Mouse (Mus musculus): ENCODE data around the gene Sec61a1. TPM values are rescaled to one million over a fixed set of nuclear protein-coding genes. Genes with fewer than 3 reads are reported as not detected.

Gene Sec61a1
- total and polyA plus RNA-seq, 3 experiments: 139 to 276 (median 237) TPM

DNA sequence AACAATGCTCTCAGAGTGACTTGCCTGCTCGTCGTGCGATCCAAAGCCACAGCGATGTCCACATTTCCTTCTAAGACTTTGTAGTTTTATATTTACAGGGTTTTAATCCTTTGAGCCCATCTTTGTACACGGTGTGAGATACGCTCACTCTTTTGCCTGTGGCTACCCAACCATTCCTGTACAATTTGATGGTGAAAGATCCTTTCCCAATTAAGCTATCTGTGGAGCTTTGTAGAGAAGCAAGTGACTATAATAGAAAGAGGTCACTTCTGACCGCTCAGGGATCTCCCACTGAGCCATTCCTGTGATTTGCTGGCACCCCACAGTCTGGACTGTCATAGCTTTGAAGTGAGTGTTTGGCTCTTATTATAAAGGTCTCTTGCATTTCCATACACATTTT, 48.0 kb upstream of the Sec61a1 start:
- Histone ChIP-seq H3K4me2 (ENCODE audit: insufficient read depth, low read depth, poor library complexity, severe bottlenecking) (no peak overlapping the region), H3K27ac (ENCODE audit: insufficient read depth, low read depth) (no peak overlapping the region), H3K36me3 (replicated peaks in 1 of 2; ENCODE audit: control insufficient read depth in 1 of 2, insufficient read depth in 1 of 2, low read length in 1 of 2) (no peaks in the 10 kb centered on the region), H3K4me3 (replicated peaks in 1 of 3; ENCODE audit: low read depth in 2 of 3, low read length in 2 of 3, poor library complexity in 1 of 3) (no peak overlapping the region), H3K79me2 (replicated peaks; ENCODE audit: control insufficient read depth, extremely low read depth, insufficient read depth, poor library complexity, severe bottlenecking) (no peaks in the 10 kb centered on the region), H3K9me3 (replicated peaks; ENCODE audit: low read length) (no peaks in the 10 kb centered on the region), H3K27me3 (replicated peaks) (no peaks in the 10 kb centered on the region), H3K4me1 (ENCODE audit: control insufficient read depth in 1 of 2, insufficient read depth in 2 of 2) (peaks cover 0 to 2% of the 10 kb centered on the region in 2 experiments; a peak in 1 of 4 replicates), H3K9ac (ENCODE audit: insufficient read depth, low read depth) (no peak overlapping the region)
- DNase-seq (ENCODE audit: extremely low read depth): no peak
- TF ChIP-seq BHLHE40 (IDR thresholded peaks at IDR 0.05; ENCODE audit: low read depth, low read length): no peak
- no peak for TF ChIP-seq ELF1 (IDR thresholded peaks at IDR 0.05; ENCODE audit: low read depth, low read length)
- no peak for TF ChIP-seq UBTF (IDR thresholded peaks at IDR 0.05; ENCODE audit: low read depth, low read length)
- TF ChIP-seq MYC (IDR thresholded peaks at IDR 0.05; ENCODE audit: low read depth, low read length): no peak
- TF ChIP-seq ZKSCAN1 (IDR thresholded peaks at IDR 0.05; ENCODE audit: borderline replicate concordance, low read depth, low read length): no peak
- no peak for TF ChIP-seq MXI1 (IDR thresholded peaks at IDR 0.05; ENCODE audit: low read depth, low read length)
- TF ChIP-seq SIN3A (IDR thresholded peaks at IDR 0.05; ENCODE audit: low read length): no peak
- no peak for TF ChIP-seq MAFK (IDR thresholded peaks at IDR 0.05; ENCODE audit: insufficient replicate concordance, low read length)
- TF ChIP-seq IRF4 (IDR thresholded peaks at IDR 0.05; ENCODE audit: low read depth, low read length): no peak
- no peak for TF ChIP-seq HCFC1 (IDR thresholded peaks at IDR 0.05; ENCODE audit: low read depth, low read length)
- no peak for TF ChIP-seq MEF2A (IDR thresholded peaks at IDR 0.05; ENCODE audit: borderline replicate concordance, low read depth, low read length)
- no peak for TF ChIP-seq MAX (IDR thresholded peaks at IDR 0.05; ENCODE audit: low read length)
- no peak for TF ChIP-seq USF2 (conservative IDR thresholded peaks at IDR 0.05; ENCODE audit: low read depth, low read length)
- no peak for TF ChIP-seq ZNF384 (IDR thresholded peaks at IDR 0.05; ENCODE audit: low read depth, low read length)
- TF ChIP-seq MAZ (IDR thresholded peaks at IDR 0.05; ENCODE audit: low read depth, low read length): no peak
- TF ChIP-seq CHD2 (IDR thresholded peaks at IDR 0.05; ENCODE audit: low read length): no peak
- TF ChIP-seq TCF12 (IDR thresholded peaks at IDR 0.05; ENCODE audit: low read depth, low read length): no peak
- no peak for TF ChIP-seq NRF1 (IDR thresholded peaks at IDR 0.05; ENCODE audit: low read depth, low read length)
- no peak for TF ChIP-seq JUN (IDR thresholded peaks at IDR 0.05; ENCODE audit: insufficient read depth, low read depth, low read length)
- in situ Hi-C loops (cut with MboI; ENCODE audit: low pct_ligation_motif_present, low pct_unique_long_range_greater_than_20kb, low sequenced_read_pairs): no loop called here
- dilution Hi-C loops (cut with MboI; ENCODE audit: extremely low pct_ligation_motif_present, extremely low pct_unique_long_range_greater_than_20kb, low sequenced_read_pairs): no loop called here

DNA sequence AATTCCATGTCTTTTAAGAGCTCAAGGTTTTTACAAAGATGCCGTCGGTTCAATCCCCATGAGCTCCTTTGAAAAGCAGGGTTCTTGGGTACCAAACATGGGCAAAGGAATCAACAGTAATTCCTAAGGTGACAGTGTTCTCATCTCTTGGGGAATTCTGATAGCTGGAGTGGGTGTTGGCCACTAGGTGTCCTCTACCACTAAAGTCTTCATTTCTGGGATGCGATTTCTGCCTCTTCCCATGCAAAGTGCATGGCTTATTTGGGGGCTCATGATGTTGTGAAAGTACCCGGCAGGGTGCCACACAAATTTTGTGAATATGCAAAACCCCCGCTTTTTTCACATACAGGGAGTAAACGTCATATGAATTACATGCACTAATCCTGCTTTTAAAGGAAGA, 46.3 kb upstream of the Sec61a1 start:
- Histone ChIP-seq H3K27me3 (replicated peaks) (no peaks in the 10 kb centered on the region), H3K36me3 (replicated peaks in 1 of 2; ENCODE audit: control insufficient read depth in 1 of 2, insufficient read depth in 1 of 2, low read length in 1 of 2) (no peaks in the 10 kb centered on the region), H3K27ac (ENCODE audit: insufficient read depth, low read depth) (no peak overlapping the region), H3K79me2 (replicated peaks; ENCODE audit: control insufficient read depth, extremely low read depth, insufficient read depth, poor library complexity, severe bottlenecking) (no peaks in the 10 kb centered on the region), H3K9me3 (replicated peaks; ENCODE audit: low read length) (no peaks in the 10 kb centered on the region), H3K4me2 (ENCODE audit: insufficient read depth, low read depth, poor library complexity, severe bottlenecking) (no peak overlapping the region), H3K9ac (ENCODE audit: insufficient read depth, low read depth) (no peak overlapping the region), H3K4me3 (replicated peaks in 1 of 3; ENCODE audit: low read depth in 2 of 3, low read length in 2 of 3, poor library complexity in 1 of 3) (no peak overlapping the region), H3K4me1 (ENCODE audit: control insufficient read depth in 1 of 2, insufficient read depth in 2 of 2) (peaks cover 0 to 2% of the 10 kb centered on the region in 2 experiments; a peak in 1 of 4 replicates)
- dilution Hi-C loops (cut with MboI; ENCODE audit: extremely low pct_ligation_motif_present, extremely low pct_unique_long_range_greater_than_20kb, low sequenced_read_pairs) (no loop called here), in situ Hi-C loops (cut with MboI; ENCODE audit: low pct_ligation_motif_present, low pct_unique_long_range_greater_than_20kb, low sequenced_read_pairs) (no loop called here)
- DNase-seq (ENCODE audit: extremely low read depth): peak; percentile 12
- TF ChIP-seq IRF4 (IDR thresholded peaks at IDR 0.05; ENCODE audit: low read depth, low read length) (0 out of 2 replicates have a peak, but pooled peaks have one; percentile 10), CHD1 (IDR thresholded peaks at IDR 0.05; ENCODE audit: low read depth, low read length) (no peak), JUND (conservative IDR thresholded peaks at IDR 0.05; ENCODE audit: low read depth, low read length) (no peak), CTCF (conservative IDR thresholded peaks at IDR 0.05 in 1 of 2, IDR thresholded peaks at IDR 0.05 in 1 of 2; ENCODE audit: low read depth in 2 of 2, low read length in 2 of 2) (peak in 1 of 2 experiments; percentile 70; a peak in 2 of 4 replicates), ZC3H11A (IDR thresholded peaks at IDR 0.05; ENCODE audit: low read depth, low read length) (peak; percentile 48; the same call in 1 of the 2 replicates), POLR2AphosphoS2 (IDR thresholded peaks at IDR 0.05; ENCODE audit: low read depth, low read length) (no peak), UBTF (IDR thresholded peaks at IDR 0.05; ENCODE audit: low read depth, low read length) (no peak), CHD2 (IDR thresholded peaks at IDR 0.05; ENCODE audit: low read length) (no peak), MXI1 (IDR thresholded peaks at IDR 0.05; ENCODE audit: low read depth, low read length) (no peak), RCOR1 (conservative IDR thresholded peaks at IDR 0.05; ENCODE audit: low read depth, low read length) (no peak), MAX (IDR thresholded peaks at IDR 0.05; ENCODE audit: low read length) (no peak), MAZ (IDR thresholded peaks at IDR 0.05; ENCODE audit: low read depth, low read length) (no peak), ZNF384 (IDR thresholded peaks at IDR 0.05; ENCODE audit: low read depth, low read length) (no peak), ZKSCAN1 (IDR thresholded peaks at IDR 0.05; ENCODE audit: borderline replicate concordance, low read depth, low read length) (no peak), KAT2A (IDR thresholded peaks at IDR 0.05; ENCODE audit: insufficient replicate concordance, low read length) (no peak), ETS1 (conservative IDR thresholded peaks at IDR 0.05; ENCODE audit: low read depth, low read length) (no peak), TCF12 (IDR thresholded peaks at IDR 0.05; ENCODE audit: low read depth, low read length) (no peak), MYC (IDR thresholded peaks at IDR 0.05; ENCODE audit: low read depth, low read length) (no peak), EP300 (IDR thresholded peaks at IDR 0.05; ENCODE audit: low read length) (no peak), GABPA (IDR thresholded peaks at IDR 0.05; ENCODE audit: insufficient replicate concordance, low read depth, low read length) (no peak), JUN (IDR thresholded peaks at IDR 0.05; ENCODE audit: insufficient read depth, low read depth, low read length) (no peak), HCFC1 (IDR thresholded peaks at IDR 0.05; ENCODE audit: low read depth, low read length) (no peak), POLR2A (IDR thresholded peaks at IDR 0.05; ENCODE audit: low read depth, low read length) (no peak), TBP (conservative IDR thresholded peaks at IDR 0.05; ENCODE audit: low read depth, low read length) (no peak)
